Mouse (Mus musculus): ENCODE results near the gene Rnase13. TPM values are rescaled to one million over a fixed set of nuclear protein-coding genes. Genes with fewer than 3 reads are reported as not detected.

Rnase13 gene
- total RNA-seq, 2 experiments from 2014 or later: not detected

DNA sequence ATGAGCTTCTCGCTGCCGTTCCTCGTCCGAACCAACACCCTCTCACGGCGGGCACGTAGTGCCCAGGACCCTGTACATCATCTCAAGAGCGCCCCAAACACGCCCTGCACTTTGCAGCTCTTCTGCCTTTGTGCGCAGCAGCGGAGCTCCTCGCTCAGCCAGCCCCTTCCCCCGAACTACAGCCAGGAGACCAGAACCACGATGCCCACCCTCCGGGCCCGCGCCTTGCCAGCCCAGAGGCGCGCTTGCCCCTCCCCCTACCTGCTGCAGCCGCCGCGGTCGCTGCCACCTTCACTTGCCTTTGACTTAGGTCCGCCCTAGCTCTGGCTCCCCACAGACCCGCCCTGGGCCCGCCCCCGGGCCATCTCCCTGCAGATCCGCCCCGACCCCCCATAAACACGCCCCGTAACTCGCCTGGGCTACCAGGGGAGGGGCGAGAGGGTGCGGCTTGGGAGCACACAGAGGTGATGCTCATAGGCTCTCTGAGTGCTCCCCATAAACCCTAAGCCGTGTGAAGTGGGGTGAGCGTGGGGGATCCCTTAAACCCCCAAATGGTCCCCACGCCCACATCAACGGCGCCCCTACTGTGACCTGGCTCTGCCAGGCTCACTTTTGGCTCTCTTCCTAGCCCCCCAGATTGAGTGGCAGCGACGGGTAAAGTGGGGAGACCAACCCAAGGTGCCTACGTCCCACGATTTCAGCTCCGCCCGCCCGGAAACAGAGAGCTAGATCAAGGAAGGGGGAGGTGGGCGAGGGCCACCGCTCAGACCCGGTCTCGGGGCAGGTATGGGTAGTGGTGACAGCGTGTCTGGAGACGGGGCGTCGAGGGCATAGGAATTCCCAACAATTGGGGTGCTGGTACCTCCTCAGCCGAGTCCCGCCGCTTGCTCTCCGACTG lies 9.3 kb downstream of the Rnase13 start:
- peak; percentile 96 for DNase-seq

DNA sequence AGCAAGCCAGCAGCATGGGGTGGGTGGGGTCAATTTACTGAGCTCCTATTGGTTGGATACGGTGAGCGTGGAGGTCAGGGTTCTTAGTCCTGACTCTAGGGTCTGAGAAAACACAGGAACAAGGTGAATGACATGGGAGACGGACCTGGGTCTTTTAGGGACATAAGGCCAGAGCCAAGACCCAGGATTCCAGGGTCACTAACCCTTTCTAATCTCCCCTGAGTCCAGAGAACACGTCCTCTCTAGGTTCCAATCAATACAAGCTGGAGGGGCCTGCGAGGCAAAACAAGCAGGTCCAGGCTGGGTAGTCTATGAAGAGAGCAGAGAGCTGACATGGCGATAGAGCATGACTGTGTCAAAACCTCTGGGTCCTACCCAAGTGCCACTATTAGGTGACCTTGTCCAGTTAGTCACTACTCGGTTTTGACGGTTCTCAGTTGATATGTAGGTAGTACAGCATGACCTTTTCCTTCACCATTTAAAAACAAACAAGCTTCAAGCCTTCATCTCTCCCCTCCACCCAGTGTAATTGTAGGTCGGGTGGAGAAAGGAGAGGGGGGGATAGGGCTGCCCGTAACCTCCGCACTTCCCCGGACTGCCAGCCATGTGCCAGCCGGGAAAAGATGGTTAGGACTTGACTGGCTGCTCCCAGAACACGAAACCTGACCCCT lies 10.0 kb downstream of the Rnase13 start:
- no peak for DNase-seq

DNA sequence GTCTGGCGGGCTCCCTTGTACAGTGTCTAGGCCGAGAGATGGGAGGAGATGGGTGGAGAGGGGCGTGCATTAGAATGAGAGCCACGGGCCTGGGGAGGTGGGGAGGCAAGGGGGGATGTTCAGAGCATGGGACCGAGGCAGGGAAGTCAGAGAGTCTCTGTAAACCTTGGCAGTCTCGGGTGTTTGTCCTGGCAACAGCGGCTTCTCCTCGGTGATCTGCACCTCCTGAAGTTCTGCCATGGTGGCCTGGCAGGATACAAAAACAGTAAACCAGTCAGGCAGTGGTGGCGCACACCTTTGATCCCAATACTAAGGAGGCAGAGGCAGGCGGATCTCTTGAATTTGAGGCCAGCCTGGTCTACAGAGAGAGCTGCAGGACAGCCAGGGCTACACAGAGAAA lies 11.3 kb downstream of the Rnase13 start:
- DNase-seq: peak; percentile 31

DNA sequence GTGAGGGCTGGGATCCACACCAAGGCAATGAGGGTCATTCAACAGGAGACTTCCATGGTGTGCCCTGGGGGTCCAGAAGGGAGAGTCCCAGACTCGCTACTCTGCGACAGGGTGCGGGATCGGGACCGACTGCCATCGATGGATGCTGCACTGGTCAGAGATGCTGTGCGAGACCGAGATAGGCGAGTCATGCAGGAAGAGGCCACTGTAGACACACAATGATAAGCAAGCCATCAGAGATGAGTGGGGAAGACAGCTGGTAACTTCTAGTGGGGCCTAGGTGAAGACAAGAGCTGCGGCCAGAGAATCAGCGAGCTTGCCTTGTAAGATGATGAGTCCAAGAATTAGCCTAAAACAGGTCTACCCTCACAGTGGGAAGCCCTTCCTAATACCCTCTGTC lies 16.5 kb downstream of the Rnase13 start:
- no peak for DNase-seq

DNA sequence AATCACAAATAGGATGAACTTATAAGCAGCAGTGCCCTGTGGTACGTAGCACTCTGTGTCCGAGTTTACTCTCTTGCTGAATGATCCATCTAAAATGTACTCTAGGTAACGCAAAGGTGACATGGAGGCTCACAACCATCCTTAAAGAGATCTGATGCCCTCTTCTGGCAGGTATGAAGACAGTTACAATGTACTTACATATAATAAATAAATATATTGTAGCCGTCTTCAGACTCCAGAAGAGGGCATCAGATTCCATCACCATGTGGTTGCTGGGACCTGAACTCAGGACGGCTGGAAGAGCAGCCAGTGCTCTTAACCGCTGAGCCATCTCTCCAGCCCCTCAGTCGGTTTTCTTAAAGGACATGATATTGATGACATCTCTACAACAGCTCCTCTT lies 17.9 kb downstream of the Rnase13 start:
- no peak for DNase-seq

DNA sequence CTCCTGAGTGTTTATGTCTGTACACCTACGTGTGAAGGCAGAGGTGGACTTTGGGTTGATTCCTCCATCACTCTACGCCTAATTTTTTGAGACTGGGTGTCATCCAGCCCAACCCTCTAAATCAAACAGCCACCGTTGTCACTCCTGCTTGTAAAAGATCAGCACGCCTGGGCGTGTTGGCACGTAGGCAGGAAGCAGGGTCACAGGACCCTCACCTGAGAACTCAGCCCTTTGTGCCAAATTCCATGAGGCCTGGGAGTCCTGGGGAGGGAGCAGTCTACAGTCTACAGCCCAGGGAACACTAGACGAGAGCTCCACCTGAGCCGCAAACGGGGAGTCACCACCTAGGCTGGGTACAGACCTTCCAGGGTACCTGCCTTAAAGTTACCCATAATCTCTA lies 18.8 kb downstream of the Rnase13 start:
- DNase-seq: no peak

DNA sequence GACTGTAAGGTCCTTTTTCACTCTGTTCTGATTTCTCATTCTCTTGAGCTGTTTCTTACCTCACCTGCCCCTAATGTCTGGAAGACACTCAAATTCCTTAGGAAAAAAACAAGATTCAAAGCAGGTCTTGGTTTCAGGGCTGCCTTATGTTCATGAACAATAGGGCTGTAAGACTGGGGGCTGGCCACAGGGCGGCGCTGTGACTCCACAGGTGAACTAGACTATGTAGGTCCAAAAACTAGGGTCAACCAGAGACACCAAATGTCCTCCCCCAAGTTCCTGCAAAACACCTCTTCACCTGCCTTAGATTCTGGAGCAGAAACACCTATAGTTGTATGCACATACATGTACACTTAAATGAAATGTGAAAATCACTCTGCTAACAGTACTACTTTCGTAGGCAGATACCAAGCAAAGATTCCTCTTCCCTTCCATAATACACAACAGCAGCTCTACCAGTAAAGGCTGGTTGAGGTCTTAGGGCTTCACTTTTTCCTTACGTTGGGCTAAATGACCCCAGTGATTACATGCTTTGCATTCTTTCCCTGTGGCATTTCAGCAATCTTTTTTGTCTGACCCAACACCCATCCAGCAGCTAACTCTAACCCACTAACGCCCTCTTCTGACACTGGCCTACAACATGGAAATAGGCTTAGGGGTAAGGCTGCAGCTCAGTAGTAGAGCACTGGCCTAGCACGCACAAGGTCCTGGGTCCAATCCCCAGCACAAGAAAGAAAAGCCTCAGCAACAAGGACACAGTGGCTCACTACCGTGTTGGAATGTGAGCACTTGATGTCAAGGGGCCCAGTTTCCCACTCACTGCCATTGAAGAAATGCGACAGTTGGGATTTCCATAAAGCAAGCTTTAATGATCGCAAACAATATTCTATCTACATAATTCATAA lies 19.5 kb downstream of the Rnase13 start:
- peak; percentile 54 for DNase-seq

DNA sequence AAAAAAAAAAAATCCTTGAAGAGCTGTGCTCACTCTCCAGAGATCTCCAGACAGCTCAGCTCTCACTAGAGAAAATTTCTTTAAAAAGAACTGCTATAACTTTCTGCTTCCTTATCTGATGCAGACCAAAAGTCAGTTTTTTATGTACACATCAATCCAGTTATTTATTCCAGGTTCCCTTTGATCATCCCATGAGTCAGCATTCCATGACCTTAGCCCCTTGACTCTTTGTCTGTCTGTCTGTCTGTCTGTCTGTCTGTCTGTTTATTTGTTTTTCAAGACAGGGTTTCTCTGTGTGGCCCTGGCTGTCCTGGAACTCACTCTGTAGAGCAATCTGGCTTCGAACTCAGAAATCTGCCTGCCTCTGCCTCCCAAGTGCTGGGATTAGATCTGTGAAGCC lies 23.2 kb downstream of the Rnase13 start:
- DNase-seq: no peak

DNA sequence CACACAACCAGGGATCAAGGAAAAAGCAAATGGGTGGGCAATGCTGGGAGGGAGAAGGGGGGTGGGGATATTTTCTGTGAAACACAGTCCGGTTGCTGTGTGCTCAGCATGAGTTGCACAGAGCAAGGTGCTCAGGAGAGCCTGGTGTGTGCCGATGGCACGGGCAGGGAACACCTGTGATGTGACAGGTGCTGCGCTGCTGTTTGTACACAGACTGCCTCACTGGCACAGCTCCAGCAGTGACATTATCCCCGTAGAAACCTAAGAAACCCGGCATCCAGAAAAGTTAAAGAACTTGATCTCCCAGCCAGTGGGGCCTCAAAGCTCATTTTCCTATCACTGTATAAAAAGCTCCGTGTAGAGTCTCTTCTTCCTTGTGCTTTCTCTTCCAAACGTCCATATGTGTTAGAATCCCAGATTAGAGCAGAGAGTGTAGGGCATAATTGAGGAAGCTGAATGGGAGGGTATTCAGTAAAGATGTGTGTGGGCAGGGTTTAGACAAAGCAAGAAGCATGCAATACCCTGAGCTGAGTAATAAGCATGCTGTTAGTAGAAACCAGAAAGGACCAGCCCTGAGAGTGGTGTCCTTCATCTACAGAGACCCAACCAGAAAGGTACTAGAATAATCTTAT lies 25.9 kb downstream of the Rnase13 start:
- no peak for DNase-seq

DNA sequence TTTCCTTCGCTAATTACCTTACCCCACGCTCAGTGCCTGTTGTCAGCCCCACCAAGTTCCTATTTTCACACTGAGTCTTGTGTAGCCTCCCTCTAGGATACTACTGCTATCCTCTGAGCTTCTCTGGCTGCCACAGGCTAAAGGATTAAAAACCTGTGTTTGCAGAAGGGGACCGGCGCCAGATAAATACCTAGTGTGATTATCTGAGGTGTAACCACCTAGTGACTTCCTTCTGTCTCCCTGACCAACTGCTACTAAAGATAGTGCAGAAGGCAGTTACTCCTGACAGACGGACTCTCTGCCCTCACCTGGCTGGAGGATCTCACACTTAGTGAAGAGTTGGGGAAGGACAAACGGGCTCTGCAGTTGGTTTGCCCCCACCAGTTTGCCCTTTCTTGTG lies 26.6 kb downstream of the Rnase13 start:
- DNase-seq: no peak

DNA sequence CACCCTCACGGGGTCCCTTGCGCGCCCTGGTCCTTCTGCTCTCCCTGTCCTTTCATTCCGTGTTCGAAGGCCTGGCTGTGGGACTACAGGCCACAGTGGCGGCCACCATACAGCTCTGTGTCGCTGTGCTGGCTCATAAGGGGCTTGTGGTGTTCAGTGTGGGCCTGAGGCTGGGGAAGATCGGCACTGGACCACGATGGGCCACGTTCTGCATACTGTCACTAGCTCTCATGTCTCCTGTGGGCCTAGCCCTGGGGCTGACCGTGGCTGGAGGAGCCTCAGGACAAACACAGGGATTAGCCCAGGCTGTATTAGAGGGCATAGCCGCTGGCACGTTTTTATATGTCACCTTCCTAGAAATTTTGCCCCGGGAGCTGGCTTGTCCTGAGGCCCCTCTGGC lies 27.5 kb downstream of the Rnase13 start:
- no peak for DNase-seq

DNA sequence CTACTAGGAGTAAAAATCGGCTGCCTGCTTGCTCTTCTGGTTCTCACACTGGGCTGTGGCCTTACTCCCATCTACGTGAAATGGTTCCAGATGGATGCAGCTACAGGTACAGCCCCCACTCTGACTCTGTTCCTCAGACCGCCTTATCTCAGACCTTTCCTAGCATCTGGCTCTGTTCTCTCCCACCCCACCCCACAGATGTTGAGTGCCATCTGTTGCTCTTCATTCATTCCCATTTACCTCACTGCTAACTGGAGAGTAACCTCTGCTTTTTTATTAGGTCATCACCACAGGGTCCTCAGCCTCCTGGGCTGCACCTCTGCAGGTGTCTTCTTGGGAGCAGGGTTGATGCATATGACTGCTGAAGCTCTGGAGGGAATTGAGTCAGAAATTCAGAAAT lies 28.8 kb downstream of the Rnase13 start:
- no peak for DNase-seq

DNA sequence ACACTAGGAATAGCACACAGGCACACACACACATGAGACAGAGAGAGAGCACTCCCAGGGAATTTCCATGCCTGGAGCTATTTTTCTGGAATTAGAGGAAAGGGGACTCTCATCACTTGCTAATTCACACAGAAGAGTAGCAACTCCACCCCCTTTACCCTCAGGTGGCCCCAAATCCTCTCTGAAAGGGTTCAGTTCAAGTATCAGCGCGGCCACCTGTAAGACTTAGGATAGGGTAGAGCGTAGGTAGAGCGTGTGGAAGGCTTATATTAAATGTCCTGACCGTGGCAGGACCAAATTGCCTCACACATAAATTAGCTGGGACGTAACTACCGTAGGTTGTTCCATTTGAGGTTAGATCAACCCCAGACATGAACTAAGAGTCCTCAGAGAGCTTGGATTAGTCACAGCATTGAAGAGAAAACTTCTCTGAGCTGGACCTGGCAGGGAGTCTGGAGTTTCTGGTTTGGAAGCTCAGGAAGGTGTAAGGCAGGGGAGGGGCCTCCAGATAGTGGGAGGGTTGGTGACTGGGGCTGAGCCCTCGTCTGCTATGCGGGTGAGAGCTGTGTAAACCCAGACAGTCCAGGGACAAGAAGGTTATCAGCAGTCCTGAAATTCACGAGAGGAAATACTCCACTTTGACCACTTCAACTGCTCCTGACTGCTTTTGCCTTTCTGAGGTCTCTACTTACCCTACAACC lies 29.3 kb downstream of the Rnase13 start:
- no peak for DNase-seq

DNA sequence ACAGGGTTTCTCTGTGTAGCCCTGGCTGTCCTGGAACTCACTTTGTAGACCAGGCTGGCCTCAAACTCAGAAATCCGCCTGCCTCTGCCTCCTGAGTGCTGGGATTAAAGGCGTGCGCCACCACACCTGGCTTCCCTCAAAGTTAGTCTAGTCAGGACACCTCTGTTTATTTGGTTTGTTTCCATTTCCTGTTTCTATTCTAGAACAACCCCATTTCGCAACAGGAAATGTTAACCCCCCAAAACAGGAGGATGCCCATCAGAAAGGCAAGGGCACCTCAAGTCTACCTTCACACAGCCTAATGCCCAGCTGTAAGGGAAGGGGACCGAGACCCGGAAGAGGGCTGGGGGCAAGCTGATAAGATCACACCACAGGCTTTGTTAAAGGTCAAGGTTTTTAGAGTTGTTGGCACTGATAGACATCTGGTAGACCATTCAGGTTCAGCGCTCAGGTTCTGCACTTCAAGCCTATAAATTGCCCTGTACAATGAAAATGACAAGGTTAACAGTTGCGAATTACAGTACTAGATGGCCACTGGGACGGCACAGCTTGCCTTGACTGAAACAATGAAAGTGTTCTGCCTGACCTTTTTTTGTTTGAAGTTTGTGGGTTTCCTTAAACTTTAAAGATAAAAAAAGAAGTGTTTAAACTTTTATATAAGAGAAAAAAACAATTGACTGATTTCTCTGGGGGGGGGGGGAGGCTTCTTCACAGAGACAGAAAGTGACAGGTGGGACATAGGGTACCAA lies 30.2 kb downstream of the Rnase13 start, which contains the start of gene Slc39a2:
TSS of gene Slc39a2 (plus strand) at position 699 of the 749 bp plus-strand sequence.
- no peak for DNase-seq

DNA sequence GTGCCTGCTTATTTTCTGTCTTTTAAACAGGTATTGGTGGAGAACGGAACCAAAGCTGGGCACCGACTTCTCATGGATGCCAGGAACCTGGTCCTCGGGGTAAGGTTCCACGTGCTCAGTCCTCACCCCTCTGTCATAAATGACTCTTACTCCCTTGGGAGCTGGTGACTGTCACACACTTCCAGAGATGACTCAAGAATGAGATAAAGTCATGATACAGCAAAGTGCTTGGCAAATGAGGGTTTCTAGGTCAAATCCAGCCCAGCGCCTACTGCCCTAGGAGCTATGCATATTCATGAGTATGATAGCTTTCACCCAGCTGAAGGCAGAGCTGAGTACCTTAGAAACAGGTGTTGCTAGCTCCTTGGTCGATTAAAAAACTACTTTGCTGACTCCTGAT lies 32.7 kb downstream of the Rnase13 start:
- DNase-seq: no peak

DNA sequence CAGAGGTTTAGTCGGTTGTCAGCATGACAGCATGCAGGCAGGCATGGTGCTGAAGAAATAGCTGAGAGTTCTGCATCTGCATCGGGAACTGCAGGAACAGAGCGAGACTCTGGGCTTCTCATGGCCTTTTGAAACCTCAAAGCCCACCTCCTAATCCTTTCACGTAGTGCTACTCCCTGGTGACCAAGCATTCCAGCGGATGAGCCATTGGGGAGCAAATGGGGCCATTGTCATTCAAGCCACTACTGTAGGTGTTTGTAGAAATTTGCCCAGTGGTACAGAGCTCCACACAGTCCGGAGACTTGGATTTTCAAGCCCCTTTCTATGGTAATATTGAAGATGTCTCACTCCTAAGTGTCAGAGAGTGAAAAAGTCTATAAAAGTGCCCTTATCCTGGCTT lies 36.5 kb downstream of the Rnase13 start:
- DNase-seq: no peak

DNA sequence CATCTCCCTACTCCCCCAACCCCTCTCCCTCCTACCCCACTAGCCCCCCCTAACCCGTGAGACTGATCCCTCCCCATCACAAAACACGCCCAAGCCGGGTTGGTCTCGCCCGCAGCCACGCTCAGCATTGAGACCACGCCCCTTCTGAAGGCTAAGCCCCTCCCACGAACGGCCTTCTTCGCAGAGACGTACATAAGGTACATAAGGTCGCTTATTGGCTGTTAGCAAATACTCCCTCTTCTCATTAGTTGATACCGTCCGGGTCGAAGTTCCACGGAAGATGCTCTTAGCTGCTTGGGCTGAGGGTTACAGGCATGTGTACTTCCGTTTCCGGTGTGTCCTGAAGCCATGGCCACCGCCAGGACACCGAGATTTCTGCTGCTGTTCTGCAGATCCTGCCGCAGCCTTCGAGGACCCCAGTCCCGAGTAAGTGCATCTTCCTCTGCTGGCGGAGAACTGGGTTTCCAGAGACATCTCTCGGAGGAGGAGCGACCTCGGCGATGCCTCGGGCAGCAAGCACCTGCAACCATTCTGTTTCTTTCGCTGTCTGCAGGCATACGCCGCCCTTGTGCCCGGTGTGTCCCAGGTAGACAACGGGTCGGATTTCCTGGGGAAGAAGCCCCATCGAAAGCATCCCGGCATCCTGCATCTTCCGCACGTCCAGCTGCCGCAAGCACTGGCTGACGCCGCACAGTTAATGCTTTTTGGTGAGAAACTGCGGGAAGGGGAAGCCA lies 37.8 kb downstream of the Rnase13 start, which contains the start of gene Mettl17:
TSS of gene Mettl17 (plus strand) at position 245 of the 734 bp plus-strand sequence.
- peak; percentile 93 for DNase-seq

DNA sequence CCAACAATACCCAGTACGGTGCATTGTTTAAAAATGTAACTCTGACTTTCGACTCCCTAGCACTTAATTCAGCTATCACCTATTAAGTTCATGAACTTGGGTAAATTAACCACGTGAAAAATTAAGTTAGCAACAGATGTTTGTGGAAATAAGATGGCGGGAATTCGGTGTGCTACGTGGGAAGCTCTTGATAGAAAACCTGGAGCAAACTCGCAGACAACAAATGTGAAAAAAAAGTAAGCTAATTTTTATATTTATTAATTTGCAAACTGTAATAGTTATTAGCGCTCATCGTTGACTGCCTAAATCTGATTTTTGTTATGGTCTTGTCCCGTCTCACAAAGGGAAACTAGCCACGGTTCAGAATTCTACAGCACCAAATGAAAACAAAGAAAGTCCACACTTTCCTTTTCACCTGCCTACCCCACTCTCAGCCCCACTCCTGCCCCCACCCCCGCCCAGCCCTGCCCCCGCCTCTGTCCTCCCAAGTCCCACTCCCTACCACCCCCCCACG lies 38.5 kb downstream of the Rnase13 start:
- DNase-seq: no peak

DNA sequence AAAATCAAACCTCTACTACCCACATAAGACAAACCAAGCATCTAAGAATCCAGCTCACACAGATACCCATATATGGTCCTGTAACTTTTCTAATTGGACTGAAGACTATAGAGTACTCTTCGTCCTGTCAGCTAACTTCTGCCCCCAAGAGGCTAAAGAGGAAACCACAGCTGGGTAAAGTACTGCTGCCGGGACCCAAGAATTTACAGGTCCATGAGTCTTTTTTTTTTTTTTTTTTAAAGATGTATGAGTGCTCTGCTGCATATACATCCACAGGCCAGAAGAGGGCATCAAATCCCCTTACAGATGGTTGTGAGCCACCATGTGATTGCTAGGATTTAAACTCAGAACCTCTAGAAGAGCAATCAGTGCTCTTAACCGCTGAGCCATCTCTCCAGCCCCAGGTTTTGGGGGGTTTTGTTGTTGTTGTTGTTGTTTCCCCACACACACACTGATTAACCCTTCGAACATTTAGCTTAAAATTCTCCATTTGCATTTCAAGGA lies 39.0 kb downstream of the Rnase13 start:
- peak; percentile 61 for DNase-seq
